Mouse (Mus musculus) testis, adult 2 months (tissue): ENCODE results near the gene Adamts6. TPM values are rescaled to one million over a fixed set of nuclear protein-coding genes. Genes with fewer than 3 reads are reported as not detected.

Experiments used
- H3K27ac ChIP-seq: fragments of 200-500 bp; 2 replicates; pipeline ENCODE4 v1.5.1; 2012; ENCODE audit warnings: low read depth, low read length; ENCODE audit not compliant: control insufficient read depth, insufficient read depth
- H3K27me3 ChIP-seq: fragments of 200-500 bp; 2 replicates; pipeline ENCODE4 v1.6.1; 2012; ENCODE audit warnings: mild to moderate bottlenecking, low read length, moderate library complexity; ENCODE audit not compliant: control insufficient read depth, insufficient read depth
- H3K36me3 ChIP-seq: fragments of 200-500 bp; 2 replicates; pipeline ENCODE4 v1.6.1; 2012; ENCODE audit warnings: mild to moderate bottlenecking, low read length; ENCODE audit not compliant: control insufficient read depth, insufficient read depth
- H3K4me1 ChIP-seq: fragments of 200-500 bp; 2 replicates; pipeline ENCODE4 v1.6.1; 2012; ENCODE audit warnings: low read length; ENCODE audit not compliant: control insufficient read depth, insufficient read depth
- H3K4me3 ChIP-seq: fragments of 200-500 bp; 2 replicates; pipeline ENCODE4 v1.5.1; 2012; ENCODE audit warnings: low read depth, mild to moderate bottlenecking, low read length, moderate library complexity, mixed read lengths; ENCODE audit not compliant: control insufficient read depth
- CTCF ChIP-seq: fragments of 200-500 bp; IDR thresholded peaks from 2 replicates; pipeline ENCODE4 v1.5.1; 2012; ENCODE audit warnings: low read depth, mild to moderate bottlenecking, inconsistent platforms, low read length, moderate library complexity; ENCODE audit not compliant: control insufficient read depth, insufficient read depth, insufficient replicate concordance
- POLR2A ChIP-seq: fragments of 200-500 bp; IDR thresholded peaks from 2 replicates; pipeline ENCODE4 v1.6.1; 2012; ENCODE audit warnings: low read depth, mild to moderate bottlenecking, inconsistent platforms, low read length, moderate library complexity; ENCODE audit not compliant: control insufficient read depth
- polyA plus RNA-seq: library from polyadenylated mRNA; depleted of rRNA; stranded (reverse); fragments of >200 nt; gene quantifications from 2 replicates; pipeline ENCODE4 v1.2.3, GENCODE M21; 2012

The Adamts6 gene
- polyA plus RNA-seq, 1 experiment, result 0.74 TPM

- Histone ChIP-seq H3K27me3 (no peaks in the 10 kb centered on the region), H3K36me3 (no peaks in the 10 kb centered on the region), H3K4me3 (no peak overlapping the region), H3K27ac (no peak overlapping the region), H3K4me1 (peaks cover 3% of the 10 kb centered on the region)
- no peak for TF ChIP-seq POLR2A
- no peak for TF ChIP-seq CTCF
These were observed 1.5 kb downstream of the Adamts6 start for GRCm38 (mm10) chr13:104289176-104289575.

- H3K4me3 ChIP-seq, result no peak overlapping the region
- no peaks in the 10 kb centered on the region for H3K27me3 ChIP-seq
- H3K4me1 ChIP-seq, result no peaks in the 10 kb centered on the region
- no peaks in the 10 kb centered on the region for H3K36me3 ChIP-seq
- no peak for TF ChIP-seq CTCF
- no peak for TF ChIP-seq POLR2A
- H3K27ac ChIP-seq, result no peak overlapping the region
These were observed 7.8 kb downstream of the Adamts6 start for GRCm38 (mm10) chr13:104295472-104295871.

GRCm38 (mm10) chr13:104329336-104329735 lies 41.7 kb downstream of the Adamts6 start:
- Histone ChIP-seq H3K27ac (no peak overlapping the region), H3K4me3 (no peak overlapping the region), H3K27me3 (no peaks in the 10 kb centered on the region), H3K4me1 (no peaks in the 10 kb centered on the region), H3K36me3 (no peaks in the 10 kb centered on the region)
- TF ChIP-seq POLR2A (no peak), CTCF (no peak)

DNA sequence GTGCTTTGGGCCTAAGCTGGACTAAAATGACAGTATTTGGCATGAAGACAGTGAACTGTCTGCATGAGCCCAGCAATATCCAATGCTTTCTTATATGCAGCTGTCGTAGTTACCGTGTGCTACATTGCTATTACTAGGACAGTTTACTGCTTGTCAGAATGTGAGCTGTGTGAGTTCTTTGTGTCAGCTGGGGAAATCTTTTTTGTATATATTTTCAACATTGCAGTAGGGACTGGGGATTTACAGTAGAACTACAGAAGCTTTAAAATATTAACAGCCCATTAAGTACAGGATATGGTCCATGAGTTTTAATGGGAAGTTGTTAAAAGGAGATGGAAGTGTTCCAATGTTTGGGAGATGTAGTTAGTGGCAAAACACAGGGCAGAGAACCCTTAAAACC lies 42.1 kb downstream of the Adamts6 start:
- H3K36me3 ChIP-seq, result no peaks in the 10 kb centered on the region
- no peak overlapping the region for H3K4me3 ChIP-seq
- H3K27me3 ChIP-seq, result no peaks in the 10 kb centered on the region
- H3K27ac ChIP-seq, result no peak overlapping the region
- no peak for TF ChIP-seq CTCF
- TF ChIP-seq POLR2A, result no peak
- H3K4me1 ChIP-seq, result no peaks in the 10 kb centered on the region

DNA sequence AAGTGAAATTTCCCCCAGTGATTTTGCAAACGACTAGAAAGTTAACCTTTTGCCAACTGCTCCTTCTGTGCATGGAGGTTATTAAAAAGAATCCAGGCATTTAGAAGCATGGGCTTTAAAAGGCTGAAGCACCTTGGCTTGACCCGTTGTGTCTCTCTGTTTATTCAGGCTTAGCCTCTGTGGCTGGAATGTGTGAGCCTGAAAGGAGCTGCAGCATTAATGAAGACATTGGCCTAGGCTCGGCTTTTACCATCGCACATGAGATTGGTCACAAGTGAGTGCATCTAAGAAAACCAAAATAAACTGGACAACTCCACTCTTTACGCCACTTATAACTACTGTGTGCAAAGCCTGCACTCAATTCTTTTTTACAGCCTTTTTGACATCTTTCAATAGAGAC lies 65.0 kb downstream of the Adamts6 start:
- Histone ChIP-seq H3K36me3 (no peaks in the 10 kb centered on the region), H3K4me3 (no peak overlapping the region), H3K4me1 (no peaks in the 10 kb centered on the region), H3K27me3 (no peaks in the 10 kb centered on the region), H3K27ac (no peak overlapping the region)
- TF ChIP-seq CTCF (no peak), POLR2A (no peak)

- Histone ChIP-seq H3K4me3 (no peak overlapping the region), H3K36me3 (no peaks in the 10 kb centered on the region), H3K27me3 (no peaks in the 10 kb centered on the region), H3K4me1 (no peaks in the 10 kb centered on the region), H3K27ac (no peak overlapping the region)
- no peak for TF ChIP-seq POLR2A
These were observed 106.1 kb downstream of the Adamts6 start for GRCm38 (mm10) chr13:104393427-104394356.

GRCm38 (mm10) chr13:104397814-104398213 lies 110.2 kb downstream of the Adamts6 start:
- Histone ChIP-seq H3K4me3 (no peak overlapping the region), H3K27ac (no peak overlapping the region), H3K4me1 (no peaks in the 10 kb centered on the region), H3K27me3 (no peaks in the 10 kb centered on the region), H3K36me3 (no peaks in the 10 kb centered on the region)
- TF ChIP-seq CTCF, result no peak
- TF ChIP-seq POLR2A, result no peak
